Mouse (Mus musculus) liver (tissue): ENCODE measurements around the gene Atp8a2.
"Not testable (repeated sequence)": the region's sequence is repeated elsewhere in the genome, so short reads cannot be mapped to it uniquely, and the experiment has no call there.

Experiments
- DNase-seq: peaks from one replicate; pipeline ENCODE4 v3.0.0-alpha.2; 2020; ENCODE audit warnings: mixed read lengths

Atp8a2 gene

GRCm38 (mm10) chr14:59759196-59759839 is 437.7 kb downstream of the Atp8a2 start:
- no peak for DNase-seq

- no peak for DNase-seq
These were observed 444.6 kb downstream of the Atp8a2 start for GRCm38 (mm10) chr14:59752401-59752800.

- no peak for DNase-seq
These were observed 447.0 kb downstream of the Atp8a2 start for GRCm38 (mm10) chr14:59750005-59750404.

GRCm38 (mm10) chr14:59745676-59746075 is 451.3 kb downstream of the Atp8a2 start:
- DNase-seq, result no peak

GRCm38 (mm10) chr14:59741752-59742151 is 455.2 kb downstream of the Atp8a2 start:
- no peak for DNase-seq

GRCm38 (mm10) chr14:59739446-59739845 is 457.5 kb downstream of the Atp8a2 start:
- no peak for DNase-seq

GRCm38 (mm10) chr14:59737734-59738294 is 459.2 kb downstream of the Atp8a2 start:
- DNase-seq, result no peak

GRCm38 (mm10) chr14:59736861-59737700 is 459.9 kb downstream of the Atp8a2 start:
- DNase-seq, result no peak

- DNase-seq, result no peak
These were observed 467.0 kb downstream of the Atp8a2 start for GRCm38 (mm10) chr14:59730043-59730390.

- DNase-seq, result no peak
These were observed 467.5 kb downstream of the Atp8a2 start for GRCm38 (mm10) chr14:59729298-59730042.

GRCm38 (mm10) chr14:59727016-59727415 is 470.0 kb downstream of the Atp8a2 start:
- no peak for DNase-seq

GRCm38 (mm10) chr14:59723163-59723562 is 473.8 kb downstream of the Atp8a2 start:
- DNase-seq, result no peak

GRCm38 (mm10) chr14:59721957-59722356 is 475.0 kb downstream of the Atp8a2 start:
- no peak for DNase-seq

GRCm38 (mm10) chr14:59721356-59721755 is 475.6 kb downstream of the Atp8a2 start:
- no peak for DNase-seq

- DNase-seq, result no peak
These were observed 476.6 kb downstream of the Atp8a2 start for GRCm38 (mm10) chr14:59720386-59720785.

GRCm38 (mm10) chr14:59716443-59717085 is 480.4 kb downstream of the Atp8a2 start:
- not testable (repeated sequence) for DNase-seq

GRCm38 (mm10) chr14:59715695-59716442 is 481.1 kb downstream of the Atp8a2 start:
- no peak for DNase-seq

- no peak for DNase-seq
These were observed 487.3 kb downstream of the Atp8a2 start for GRCm38 (mm10) chr14:59709505-59710335.

- no peak for DNase-seq
These were observed 489.0 kb downstream of the Atp8a2 start for GRCm38 (mm10) chr14:59708009-59708408.

- DNase-seq, result no peak
These were observed 491.5 kb downstream of the Atp8a2 start for GRCm38 (mm10) chr14:59705326-59706058.
